Mouse (Mus musculus) forebrain, embryonic 11.5 days (tissue): ENCODE data around the gene Hdac4. TPM values are rescaled to one million over a fixed set of nuclear protein-coding genes. Genes with fewer than 3 reads are reported as not detected.

Experiments
- ATAC-seq: fragments of 200-750 bp; cut with Nextera tagmentation; replicated peaks from 2 replicates; pipeline ENCODE4 v1.8.0; 2017; ENCODE audit warnings: moderate TSS enrichment; ENCODE audit not compliant: low FRiP score
- DNase-seq: peaks from one replicate; pipeline ENCODE4 v3.0.0-alpha.2; 2017; ENCODE audit warnings: low spot score
- H3K27ac ChIP-seq: fragments of 300-500 bp; sonication (generic); 2 replicates; pipeline ENCODE4 v1.5.1; 2014; ENCODE audit warnings: low read depth, low read length
- H3K27me3 ChIP-seq: fragments of 300-500 bp; sonication (generic); 2 replicates; pipeline ENCODE4 v1.6.1; 2014; ENCODE audit warnings: mild to moderate bottlenecking, low read length, mixed read lengths; ENCODE audit not compliant: control insufficient read depth, insufficient read depth
- H3K36me3 ChIP-seq: fragments of 300-500 bp; sonication (generic); 2 replicates; pipeline ENCODE4 v1.6.1; 2014; ENCODE audit warnings: mild to moderate bottlenecking, low read length, moderate library complexity, mixed read lengths; ENCODE audit not compliant: control insufficient read depth, insufficient read depth
- H3K4me1 ChIP-seq: fragments of 300-500 bp; sonication (generic); replicated peaks from 2 replicates; pipeline ENCODE4 v1.6.1; 2014; ENCODE audit warnings: low read length, mixed read lengths; ENCODE audit not compliant: control insufficient read depth, insufficient read depth
- H3K4me2 ChIP-seq: fragments of 300-500 bp; sonication (generic); 2 replicates; pipeline ENCODE4 v1.6.1; 2014; ENCODE audit warnings: low read depth, mild to moderate bottlenecking, low read length, moderate library complexity, mixed read lengths; ENCODE audit not compliant: severe bottlenecking
- H3K4me3 ChIP-seq: fragments of 300-500 bp; sonication (generic); 2 replicates; pipeline ENCODE4 v1.5.1; 2014; ENCODE audit warnings: low read depth, low read length
- H3K9ac ChIP-seq: fragments of 300-500 bp; sonication (generic); 2 replicates; pipeline ENCODE4 v1.6.1; 2014; ENCODE audit warnings: low read length
- H3K9me3 ChIP-seq: fragments of 300-500 bp; sonication (generic); 2 replicates; pipeline ENCODE4 v1.6.1; 2016; ENCODE audit warnings: low read length, mixed read lengths; ENCODE audit not compliant: control insufficient read depth
- WGBS: fragments of 180-500 bp; shearing (Covaris S2); extraction: QIAGEN DNeasy Blood & Tissue Kit; methylation state at CpG from one replicate; pipeline ENCODE4 v1.1.7; 2014; 5-methylcytosine and 5-hydroxymethylcytosine counted together
- polyA plus RNA-seq: library from polyadenylated mRNA; unstranded; fragments of >200 nt; fragmentation: Nextera tagmentation; extraction: Ambion mirVana; gene quantifications from 2 replicates; pipeline ENCODE4 v1.2.1, GENCODE M21; 2014

Hdac4 gene
- 29.6 and 31.9 TPM in 2 replicates for polyA plus RNA-seq

DNA sequence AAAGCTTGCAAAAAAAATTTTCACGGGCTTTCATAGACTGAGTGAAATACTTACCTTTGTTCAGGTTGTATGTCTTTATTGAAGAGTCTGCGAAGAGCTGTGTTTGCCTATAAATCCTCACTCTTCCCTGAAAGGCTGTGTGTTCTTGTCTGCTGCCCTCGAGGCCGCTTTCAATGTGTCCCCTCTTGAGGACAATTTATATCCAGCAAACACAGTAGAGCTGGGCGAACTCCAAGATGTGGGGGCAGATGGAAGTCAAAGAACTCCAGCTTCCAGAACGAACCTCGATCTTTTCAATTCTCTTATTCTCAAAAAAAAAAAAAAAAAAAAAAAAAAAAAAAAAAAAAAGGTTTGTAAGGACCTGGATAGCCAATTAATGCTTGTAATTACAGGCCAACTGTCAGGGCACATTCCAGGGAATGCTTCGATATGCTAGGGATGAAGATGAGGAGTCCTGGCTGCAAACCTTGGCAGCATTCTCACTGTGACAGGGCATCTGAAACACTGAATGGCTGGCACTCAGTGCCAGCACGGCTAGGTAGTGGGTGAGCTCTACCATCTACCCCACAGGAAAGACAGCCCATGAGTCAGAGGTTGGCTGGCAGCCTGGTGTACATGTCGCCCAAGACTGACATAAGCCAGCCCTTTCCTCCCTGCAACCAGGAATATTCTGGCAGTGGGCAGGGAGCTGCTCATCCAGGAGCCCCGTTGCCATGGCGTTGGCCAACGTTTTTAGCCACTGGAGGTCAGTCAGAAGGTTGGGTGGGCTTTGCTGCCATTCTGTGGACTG lies at the start of gene Hdac4:
TSS of gene Hdac4 (minus strand) at position 340 of the 790 bp plus-strand sequence.
- Histone ChIP-seq H3K9me3 (no peaks in the 10 kb centered on the region), H3K36me3 (no peaks in the 10 kb centered on the region), H3K27ac (no peak within 1 kb of the TSS), H3K27me3 (no peaks in the 10 kb centered on the region), H3K9ac (no peak within 1 kb of the TSS), H3K4me3 (no peak within 1 kb of the TSS), H3K4me1 (no peaks in the 10 kb centered on the region), H3K4me2 (no peak within 1 kb of the TSS)
- WGBS = 75% methylated on average over 13 of the region's 13 CpGs
- no peak for DNase-seq
- no peak for ATAC-seq

DNA sequence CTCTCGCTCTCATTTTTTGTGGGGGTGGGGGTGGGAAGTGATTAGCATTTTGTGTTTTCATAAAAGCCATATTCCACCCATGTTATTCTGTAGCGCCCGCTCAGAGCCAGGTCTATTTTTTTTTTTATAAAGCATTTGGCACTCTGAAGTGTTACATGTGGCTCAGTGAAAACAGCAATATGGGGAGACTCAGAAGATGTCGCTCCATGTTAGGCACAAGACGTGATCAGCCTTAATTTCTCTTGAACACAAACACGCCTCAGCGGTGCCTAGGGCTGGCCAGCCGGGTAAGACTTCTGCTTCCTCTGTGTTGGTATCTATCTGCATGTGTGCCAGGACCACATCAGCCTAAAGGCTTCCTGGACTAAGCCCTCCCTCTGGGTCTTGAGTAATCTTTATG lies 48.0 kb upstream of the Hdac4 start:
- no peaks in the 10 kb centered on the region for H3K36me3 ChIP-seq
- no peak overlapping the region for H3K27ac ChIP-seq
- no peak overlapping the region for H3K9ac ChIP-seq
- no peaks in the 10 kb centered on the region for H3K27me3 ChIP-seq
- no peaks in the 10 kb centered on the region for H3K4me1 ChIP-seq
- no peaks in the 10 kb centered on the region for H3K9me3 ChIP-seq
- 91% methylated on average over 8 of the region's 8 CpGs for WGBS
- DNase-seq (no peak), ATAC-seq (no peak)
- no peak overlapping the region for H3K4me3 ChIP-seq
- no peak overlapping the region for H3K4me2 ChIP-seq

DNA sequence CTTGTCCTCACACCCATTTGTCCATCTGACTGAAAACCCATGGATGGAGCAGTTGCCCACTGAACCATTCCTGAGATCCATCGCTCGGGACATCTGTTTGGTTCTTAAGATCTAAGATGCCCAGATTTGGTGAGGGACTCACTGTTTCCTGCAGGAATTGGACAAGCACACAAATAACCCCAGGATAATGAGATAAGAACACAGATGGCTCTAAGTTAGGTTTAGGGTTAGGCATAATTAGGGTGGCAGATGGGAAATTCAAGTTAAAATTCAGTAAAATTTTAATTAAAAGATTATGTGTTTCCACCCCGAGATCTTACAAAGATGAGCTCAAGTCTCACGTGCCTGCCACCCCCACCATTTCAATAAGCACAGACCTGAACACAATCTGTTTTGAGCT lies 44.6 kb upstream of the Hdac4 start:
- Histone ChIP-seq H3K27ac (no peak overlapping the region), H3K4me1 (no peaks in the 10 kb centered on the region), H3K4me3 (no peak overlapping the region), H3K9ac (no peak overlapping the region), H3K4me2 (no peak overlapping the region), H3K36me3 (no peaks in the 10 kb centered on the region), H3K9me3 (no peaks in the 10 kb centered on the region), H3K27me3 (no peaks in the 10 kb centered on the region)
- DNase-seq = no peak
- WGBS = 86% methylated on average over 4 of the region's 4 CpGs
- ATAC-seq = no peak

DNA sequence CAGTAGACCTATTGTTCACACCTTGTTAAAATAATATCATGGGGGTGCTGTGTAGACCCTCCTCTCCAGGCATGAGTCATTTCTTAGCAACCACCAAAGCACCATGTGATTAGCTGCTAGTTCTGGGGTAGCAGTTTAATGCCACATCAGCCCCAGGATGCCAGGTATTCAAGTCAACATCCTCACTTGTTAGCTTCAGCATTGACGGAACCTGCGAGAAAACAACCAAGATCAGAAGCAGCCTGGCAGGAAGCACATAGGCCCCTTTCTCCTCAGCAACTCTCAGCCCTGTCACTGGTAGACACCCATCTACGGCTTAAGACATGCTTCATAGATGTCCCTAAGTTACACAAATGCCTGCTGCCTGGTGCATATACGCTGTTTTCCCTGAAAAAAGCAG lies 40.1 kb upstream of the Hdac4 start:
- no peak for ATAC-seq
- no peaks in the 10 kb centered on the region for H3K9me3 ChIP-seq
- H3K4me2 ChIP-seq = no peak overlapping the region
- H3K4me1 ChIP-seq = no peaks in the 10 kb centered on the region
- H3K36me3 ChIP-seq = no peaks in the 10 kb centered on the region
- DNase-seq = no peak
- H3K9ac ChIP-seq = no peak overlapping the region
- no peaks in the 10 kb centered on the region for H3K27me3 ChIP-seq
- 95% methylated on average over 4 of the region's 4 CpGs for WGBS
- H3K4me3 ChIP-seq = no peak overlapping the region
- H3K27ac ChIP-seq = no peak overlapping the region

DNA sequence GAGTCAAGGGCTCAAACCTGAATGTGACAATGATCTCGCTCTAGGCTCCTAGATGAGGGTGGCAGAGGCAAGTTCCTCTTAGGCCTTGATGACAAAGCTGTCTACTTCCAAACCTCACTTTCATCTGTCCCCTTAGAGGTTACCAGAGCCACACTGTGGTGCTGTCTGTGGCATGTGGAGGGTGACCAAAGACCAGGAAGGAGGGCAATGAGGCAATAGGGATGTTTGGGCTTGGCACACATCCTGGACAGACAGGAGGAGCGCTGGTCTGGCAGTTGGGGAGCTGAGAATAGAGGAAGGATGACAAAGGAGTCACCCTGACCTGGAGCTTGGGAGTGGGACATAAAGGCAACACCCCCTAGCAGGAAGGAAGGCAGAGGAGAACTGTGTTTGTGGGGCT lies 29.8 kb upstream of the Hdac4 start:
- H3K27ac ChIP-seq = no peak overlapping the region
- no peaks in the 10 kb centered on the region for H3K9me3 ChIP-seq
- H3K4me1 ChIP-seq = peaks cover 11% of the 10 kb centered on the region
- DNase-seq = no peak
- H3K36me3 ChIP-seq = no peaks in the 10 kb centered on the region
- no peak for ATAC-seq
- no peak overlapping the region for H3K9ac ChIP-seq
- no peak overlapping the region for H3K4me3 ChIP-seq
- no peak overlapping the region for H3K4me2 ChIP-seq
- peaks cover 13% of the 10 kb centered on the region for H3K27me3 ChIP-seq
- 82% methylated on average over 2 of the region's 2 CpGs for WGBS

DNA sequence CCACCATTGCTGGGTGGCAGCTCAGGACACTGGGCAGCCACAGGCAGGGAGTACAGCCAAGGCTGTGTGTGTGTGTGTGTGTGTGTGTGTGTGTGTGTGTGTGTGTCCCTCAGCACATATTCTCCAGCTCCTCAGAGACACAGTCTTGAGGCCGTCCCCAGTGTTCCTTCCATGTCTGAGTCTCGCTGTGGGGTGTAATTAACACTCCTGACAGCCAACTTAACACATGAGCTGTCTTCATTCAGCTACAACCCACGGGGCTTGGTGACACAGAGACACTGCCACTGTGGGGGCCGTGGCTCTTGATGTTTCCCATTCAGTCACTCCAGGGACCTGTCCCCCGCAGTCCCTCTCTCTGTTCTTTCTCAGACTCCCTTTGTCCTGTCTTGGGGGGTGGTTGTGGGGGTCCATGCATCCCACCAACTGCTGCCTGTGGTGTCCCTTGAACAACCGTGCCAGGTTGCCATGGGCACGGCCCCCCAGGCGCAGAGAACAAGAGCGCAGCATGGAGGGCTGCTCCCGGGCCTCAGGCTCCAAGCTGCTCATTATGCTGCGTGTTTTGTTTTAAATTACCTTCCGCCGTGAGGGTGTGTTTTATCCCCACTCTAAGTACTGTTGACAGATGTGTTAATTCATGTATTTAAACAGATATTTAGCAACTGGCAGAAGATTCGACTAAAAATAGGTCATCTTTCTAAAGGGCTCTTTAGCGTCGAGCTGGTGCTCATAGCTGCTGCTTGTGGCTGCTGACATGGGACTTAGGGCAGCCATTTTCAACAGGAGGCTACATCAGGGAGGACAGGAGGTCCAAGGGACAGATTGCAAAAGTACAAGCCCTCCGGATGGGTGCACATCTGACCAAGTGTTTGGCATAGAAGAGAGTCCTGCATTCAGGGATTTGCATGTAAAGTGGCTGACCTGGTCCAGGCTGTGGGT lies 28.7 kb upstream of the Hdac4 start:
- peak overlapping the region; percentile 50 for H3K27ac ChIP-seq
- no peak overlapping the region for H3K9ac ChIP-seq
- WGBS = 13% methylated on average over 17 of the region's 17 CpGs
- ATAC-seq (peak; percentile 88), DNase-seq (peak; percentile 83)
- H3K9me3 ChIP-seq = no peaks in the 10 kb centered on the region
- H3K4me3 ChIP-seq = no peak overlapping the region
- H3K4me2 ChIP-seq = peak overlapping the region; percentile 24; the same call in 1 of the 2 replicates
- H3K27me3 ChIP-seq = peaks cover 13% of the 10 kb centered on the region
- H3K4me1 ChIP-seq = peaks cover 11% of the 10 kb centered on the region
- H3K36me3 ChIP-seq = no peaks in the 10 kb centered on the region

DNA sequence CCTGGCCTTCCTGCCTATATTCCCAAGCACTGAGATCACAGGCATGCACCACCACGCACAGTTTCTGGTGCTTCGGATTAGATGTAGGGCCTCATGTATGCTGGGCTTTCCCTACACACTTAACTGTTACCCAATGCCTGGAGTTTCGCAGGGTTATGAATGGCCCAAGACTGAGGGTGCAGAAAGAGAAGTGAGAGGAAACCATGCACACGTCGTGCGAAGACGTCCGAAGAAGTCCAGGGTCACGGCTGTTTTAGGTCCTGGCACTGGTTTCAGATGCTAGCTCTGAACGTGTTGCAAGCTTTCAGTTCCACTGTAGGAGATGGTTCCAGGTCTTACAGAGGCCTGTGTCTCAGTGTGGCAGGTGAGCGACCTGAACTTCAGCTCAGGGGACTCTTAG lies 21.2 kb upstream of the Hdac4 start:
- ATAC-seq (no peak), DNase-seq (no peak)
- no peak overlapping the region for H3K27ac ChIP-seq
- H3K36me3 ChIP-seq = no peaks in the 10 kb centered on the region
- no peaks in the 10 kb centered on the region for H3K27me3 ChIP-seq
- H3K9me3 ChIP-seq = no peaks in the 10 kb centered on the region
- no peak overlapping the region for H3K4me2 ChIP-seq
- H3K9ac ChIP-seq = no peak overlapping the region
- no peak overlapping the region for H3K4me3 ChIP-seq
- WGBS = 86% methylated on average over 11 of the region's 11 CpGs
- peaks cover 8% of the 10 kb centered on the region; the same call in 1 of the 2 replicates for H3K4me1 ChIP-seq

DNA sequence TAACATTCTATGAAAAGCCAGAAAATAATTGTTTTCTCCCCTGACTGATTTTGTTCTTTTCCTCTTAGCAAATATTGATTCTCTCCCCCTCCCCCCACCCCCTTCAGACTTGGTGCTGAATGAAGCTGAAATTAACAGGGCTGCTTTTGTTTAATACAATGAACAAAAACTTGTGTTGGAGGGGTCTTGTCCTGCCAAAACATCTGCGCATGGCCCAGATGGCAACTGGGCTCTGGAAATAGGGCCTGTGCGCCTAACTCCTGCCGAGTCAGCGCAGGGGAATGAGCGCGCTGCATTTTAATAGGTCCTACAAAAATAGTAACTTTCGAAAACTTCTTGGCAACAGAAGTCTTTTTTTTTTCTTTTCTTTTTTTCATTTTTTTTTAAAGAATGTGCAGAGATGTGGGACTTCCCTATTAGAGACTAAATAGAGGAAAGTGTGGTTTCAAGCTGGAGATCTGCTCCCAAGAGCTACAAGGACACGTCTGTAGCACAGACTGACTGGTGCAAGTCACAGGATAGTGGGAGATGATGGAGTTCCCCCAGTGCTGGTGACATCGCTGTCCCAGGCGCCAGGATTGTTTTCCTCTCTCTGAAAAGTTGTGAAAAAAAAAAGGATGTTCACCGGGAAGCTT lies 20.6 kb upstream of the Hdac4 start:
- Histone ChIP-seq H3K36me3 (no peaks in the 10 kb centered on the region), H3K4me1 (peaks cover 8% of the 10 kb centered on the region; the same call in 1 of the 2 replicates), H3K4me3 (no peak overlapping the region), H3K9me3 (no peaks in the 10 kb centered on the region), H3K9ac (no peak overlapping the region), H3K27ac (no peak overlapping the region), H3K27me3 (no peaks in the 10 kb centered on the region), H3K4me2 (no peak overlapping the region)
- no peak for DNase-seq
- peak; percentile 53; the same call in 1 of the 2 replicates for ATAC-seq
- WGBS = 56% methylated on average over 11 of the region's 11 CpGs
